Mouse (Mus musculus): ENCODE measurements around the gene Zp1. TPM values are rescaled to one million over a fixed set of nuclear protein-coding genes. Genes with fewer than 3 reads are reported as not detected.
A peak's percentile ranks its signal among the peaks of the same experiment; 100 is the strongest.

Gene Zp1
- polyA plus RNA-seq, 1 experiment from 2014 or later, result not detected

DNA sequence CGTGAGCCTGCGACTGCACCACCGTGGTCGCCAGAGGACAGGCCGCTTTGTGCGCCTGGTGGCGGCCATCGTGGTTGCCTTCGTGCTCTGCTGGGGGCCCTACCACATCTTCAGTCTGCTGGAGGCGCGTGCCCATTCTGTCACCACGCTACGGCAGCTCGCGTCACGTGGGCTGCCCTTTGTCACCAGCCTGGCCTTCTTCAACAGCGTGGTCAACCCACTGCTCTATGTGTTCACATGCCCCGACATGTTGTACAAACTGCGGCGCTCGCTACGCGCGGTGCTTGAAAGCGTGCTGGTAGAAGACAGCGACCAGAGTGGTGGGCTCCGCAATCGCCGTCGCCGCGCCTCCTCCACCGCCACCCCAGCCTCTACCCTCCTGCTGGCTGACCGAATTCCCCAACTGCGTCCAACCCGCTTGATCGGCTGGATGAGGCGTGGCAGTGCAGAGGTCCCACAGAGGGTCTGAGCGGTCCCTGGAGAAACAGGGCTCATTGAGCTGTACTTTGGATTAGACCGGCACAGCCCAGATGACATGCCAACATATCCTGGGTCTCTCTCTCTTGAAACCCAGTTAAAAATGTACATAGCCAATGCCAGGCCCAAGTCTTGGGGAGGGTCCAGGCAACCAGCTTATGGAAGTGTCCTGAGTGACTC, 20.5 kb upstream of the Zp1 start:
- Histone ChIP-seq H3K27me3 (ENCODE audit: poor library complexity, severe bottlenecking) (peaks cover 26% of the 10 kb centered on the region), H3K27ac (peak overlapping the region; percentile 92), H3K4me1 (peaks cover 18% of the 10 kb centered on the region), H3K36me3 (replicated peaks) (peaks cover 47% of the 10 kb centered on the region), H3K4me3 (peak overlapping the region; percentile 57), H3K9me3 (no peaks in the 10 kb centered on the region; the same call in 1 of the 2 replicates)
- WGBS, result 2% methylated on average over 40 of the region's 40 CpGs
- peak; percentile 71 for DNase-seq (ENCODE audit: extremely low spot score, low spot score)

- WGBS, result 17% methylated on average over 37 of the region's 37 CpGs
- H3K27me3 ChIP-seq (ENCODE audit: poor library complexity, severe bottlenecking), result peaks cover 26% of the 10 kb centered on the region
- H3K27ac ChIP-seq, result peak overlapping the region; percentile 92
- no peaks in the 10 kb centered on the region; the same call in 1 of the 2 replicates for H3K9me3 ChIP-seq
- peak; percentile 87 for DNase-seq (ENCODE audit: extremely low spot score, low spot score)
- H3K4me3 ChIP-seq, result peak overlapping the region; percentile 57
- H3K36me3 ChIP-seq (replicated peaks), result peaks cover 40% of the 10 kb centered on the region
- H3K4me1 ChIP-seq, result peaks cover 21% of the 10 kb centered on the region
Measured at GRCm38 (mm10) chr19:10940097-10940800, 19.8 kb upstream of the Zp1 start.

DNA sequence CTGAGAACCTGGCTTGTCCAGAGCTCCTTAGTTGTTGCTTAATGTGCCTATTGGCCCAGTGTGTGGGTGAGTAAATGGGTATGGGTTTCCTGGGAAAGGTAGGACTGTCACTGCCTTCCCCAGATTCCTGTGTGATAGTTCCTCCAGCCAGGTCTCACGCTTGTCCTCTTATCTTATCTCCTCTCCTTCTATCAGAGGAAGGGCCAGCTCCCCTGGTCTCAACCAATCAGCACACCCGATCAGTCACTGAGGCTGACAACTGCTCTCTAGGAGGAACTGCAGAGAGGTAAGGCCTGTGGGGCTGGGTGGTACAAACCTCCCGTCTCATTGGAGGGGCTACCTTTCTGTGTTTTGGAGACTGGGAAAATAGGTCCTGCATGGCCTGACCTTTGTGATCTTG, 18.3 kb upstream of the Zp1 start:
- Histone ChIP-seq H3K4me3 (no peak overlapping the region), H3K27me3 (ENCODE audit: poor library complexity, severe bottlenecking) (peaks cover 26% of the 10 kb centered on the region), H3K9me3 (no peaks in the 10 kb centered on the region; the same call in 1 of the 2 replicates), H3K27ac (no peak overlapping the region), H3K4me1 (peaks cover 30% of the 10 kb centered on the region), H3K36me3 (replicated peaks) (peaks cover 26% of the 10 kb centered on the region)
- DNase-seq (ENCODE audit: extremely low spot score, low spot score), result no peak
- WGBS, result 66% methylated on average over 3 of the region's 3 CpGs

- DNase-seq (ENCODE audit: extremely low spot score, low spot score), result no peak
- WGBS, result 60% methylated on average over 5 of the region's 5 CpGs
- Histone ChIP-seq H3K9me3 (no peaks in the 10 kb centered on the region; the same call in 1 of the 2 replicates), H3K4me1 (peaks cover 30% of the 10 kb centered on the region), H3K27me3 (ENCODE audit: poor library complexity, severe bottlenecking) (peaks cover 26% of the 10 kb centered on the region), H3K27ac (no peak within 1 kb of the TSS), H3K36me3 (replicated peaks) (peaks cover 9% of the 10 kb centered on the region), H3K4me3 (no peak within 1 kb of the TSS)
Measured at GRCm38 (mm10) chr19:10937110-10937563, 16.7 kb upstream of the Zp1 start, which contains the start of gene Ptgdr2. TSS of gene Ptgdr2 (plus strand) at chr19:10937160.

DNA sequence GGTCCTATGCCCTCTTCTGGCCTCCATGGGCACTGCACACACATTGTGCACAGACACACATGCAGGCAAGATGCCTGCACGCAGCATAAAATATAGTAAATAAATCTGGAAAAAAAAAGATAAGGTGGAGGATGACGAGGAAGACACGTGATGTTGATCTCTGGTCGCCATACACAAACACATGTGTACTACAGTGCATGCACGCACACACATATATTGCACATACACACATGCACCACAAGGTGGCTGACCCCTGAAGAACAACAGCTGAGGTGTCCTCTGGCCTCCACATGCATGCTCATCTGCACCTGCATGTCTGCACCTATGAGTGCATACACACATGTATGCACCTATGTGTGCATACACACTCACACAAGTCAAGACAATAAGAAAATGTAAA, 15.6 kb upstream of the Zp1 start:
- H3K4me3 ChIP-seq, result no peak overlapping the region
- no peaks in the 10 kb centered on the region for H3K36me3 ChIP-seq (replicated peaks)
- DNase-seq (ENCODE audit: extremely low spot score, low spot score), result no peak
- 91% methylated on average over 5 of the region's 5 CpGs for WGBS
- peaks cover 22% of the 10 kb centered on the region; the same call in 1 of the 2 replicates for H3K27me3 ChIP-seq (ENCODE audit: poor library complexity, severe bottlenecking)
- no peak overlapping the region for H3K27ac ChIP-seq
- H3K4me1 ChIP-seq, result peaks cover 25% of the 10 kb centered on the region
- no peaks in the 10 kb centered on the region; the same call in 1 of the 2 replicates for H3K9me3 ChIP-seq

- H3K4me1 ChIP-seq, result peaks cover 15% of the 10 kb centered on the region
- no peak overlapping the region for H3K27ac ChIP-seq
- WGBS, result 28% methylated on average over 5 of the region's 5 CpGs
Measured at GRCm38 (mm10) chr19:10935029-10935428, 14.6 kb upstream of the Zp1 start.

DNA sequence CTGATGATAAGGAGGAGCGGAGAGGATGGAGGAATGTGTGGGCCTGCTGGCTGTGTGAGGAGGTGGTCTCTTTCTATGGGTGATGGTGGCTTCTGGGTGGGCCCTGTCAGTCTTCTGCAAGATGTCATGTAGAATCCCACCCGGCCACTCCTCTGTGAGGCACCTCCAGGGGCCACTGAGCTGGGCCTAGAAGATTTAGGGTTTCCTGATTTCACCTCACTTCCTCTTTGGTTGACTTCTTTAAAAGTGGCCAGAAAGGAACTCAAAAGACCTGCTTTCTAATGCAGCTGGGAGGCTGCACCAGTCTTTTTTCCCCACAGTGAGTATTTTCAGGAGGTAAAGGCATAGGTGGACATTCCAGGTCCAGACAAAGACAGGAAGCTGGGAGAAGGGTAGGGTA, 10.2 kb upstream of the Zp1 start:
- DNase-seq (ENCODE audit: extremely low spot score, low spot score), result no peak
- no peak overlapping the region for H3K27ac ChIP-seq
- no peak overlapping the region for H3K4me3 ChIP-seq
- WGBS, result 84% methylated on average over 2 of the region's 2 CpGs
- H3K27me3 ChIP-seq (ENCODE audit: poor library complexity, severe bottlenecking), result no peaks in the 10 kb centered on the region
- no peaks in the 10 kb centered on the region for H3K9me3 ChIP-seq
- H3K36me3 ChIP-seq (replicated peaks), result no peaks in the 10 kb centered on the region
- peaks cover 28% of the 10 kb centered on the region for H3K4me1 ChIP-seq

More at GRCm38 (mm10) chr19:10935029-10935428, 14.6 kb upstream of the Zp1 start:
- no peak for DNase-seq (ENCODE audit: extremely low spot score, low spot score)
- Histone ChIP-seq H3K4me3 (no peak overlapping the region), H3K36me3 (replicated peaks) (no peaks in the 10 kb centered on the region), H3K9me3 (no peaks in the 10 kb centered on the region; the same call in 1 of the 2 replicates), H3K27me3 (ENCODE audit: poor library complexity, severe bottlenecking) (peaks cover 22% of the 10 kb centered on the region; the same call in 1 of the 2 replicates)

DNA sequence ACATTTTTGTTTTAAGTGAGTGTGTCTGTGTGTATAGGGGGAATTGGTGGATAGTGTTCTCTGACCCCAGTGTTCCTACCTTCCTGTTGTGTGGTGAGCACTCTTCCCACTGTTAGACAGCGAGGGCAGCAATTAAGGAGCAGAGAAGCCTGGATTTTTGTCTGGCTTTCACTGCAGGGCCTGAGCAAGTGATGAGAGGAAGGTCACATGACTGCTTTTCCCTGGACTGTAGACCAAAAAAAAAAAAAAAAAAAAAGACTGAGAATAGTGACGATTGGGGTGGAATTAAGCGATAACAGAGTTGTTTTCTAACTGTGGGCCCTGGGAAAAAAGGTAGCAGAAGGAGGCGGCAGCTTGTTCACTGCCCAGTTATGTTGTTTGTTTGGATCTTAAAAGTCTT, 6.2 kb upstream of the Zp1 start:
- Histone ChIP-seq H3K36me3 (replicated peaks) (no peaks in the 10 kb centered on the region), H3K4me1 (peaks cover 23% of the 10 kb centered on the region), H3K27me3 (ENCODE audit: poor library complexity, severe bottlenecking) (no peaks in the 10 kb centered on the region), H3K4me3 (no peak overlapping the region), H3K27ac (peak overlapping the region; percentile 81), H3K9me3 (no peaks in the 10 kb centered on the region)
- WGBS, result 51% methylated on average over 4 of the region's 4 CpGs
- no peak for DNase-seq (ENCODE audit: extremely low spot score, low spot score)

GRCm38 (mm10) chr19:10926123-10926621, 5.7 kb upstream of the Zp1 start:
- H3K27ac ChIP-seq, result peak overlapping the region; percentile 81
- no peak for DNase-seq (ENCODE audit: extremely low spot score, low spot score)
- H3K27me3 ChIP-seq (ENCODE audit: poor library complexity, severe bottlenecking), result no peaks in the 10 kb centered on the region
- peaks cover 23% of the 10 kb centered on the region for H3K4me1 ChIP-seq
- no peaks in the 10 kb centered on the region for H3K9me3 ChIP-seq
- no peaks in the 10 kb centered on the region for H3K36me3 ChIP-seq (replicated peaks)
- WGBS, result 31% methylated on average over 6 of the region's 6 CpGs
- no peak overlapping the region for H3K4me3 ChIP-seq

GRCm38 (mm10) chr19:10924220-10924619, 3.8 kb upstream of the Zp1 start:
- H3K4me3 ChIP-seq, result no peak overlapping the region
- peaks cover 23% of the 10 kb centered on the region for H3K4me1 ChIP-seq
- H3K36me3 ChIP-seq (replicated peaks), result no peaks in the 10 kb centered on the region
- H3K27ac ChIP-seq, result no peak overlapping the region
- H3K9me3 ChIP-seq, result no peaks in the 10 kb centered on the region
- DNase-seq (ENCODE audit: extremely low spot score, low spot score), result no peak
- no peaks in the 10 kb centered on the region for H3K27me3 ChIP-seq (ENCODE audit: poor library complexity, severe bottlenecking)
- 70% methylated on average over 4 of the region's 4 CpGs for WGBS

- 78% methylated on average over 3 of the region's 3 CpGs for WGBS
- H3K36me3 ChIP-seq (replicated peaks), result no peaks in the 10 kb centered on the region
- no peaks in the 10 kb centered on the region for H3K27me3 ChIP-seq (ENCODE audit: poor library complexity, severe bottlenecking)
- no peaks in the 10 kb centered on the region for H3K9me3 ChIP-seq
- no peak for DNase-seq (ENCODE audit: extremely low spot score, low spot score)
- H3K4me3 ChIP-seq, result no peak overlapping the region
- peaks cover 12% of the 10 kb centered on the region for H3K4me1 ChIP-seq
- no peak overlapping the region for H3K27ac ChIP-seq
Measured at GRCm38 (mm10) chr19:10921058-10921457, 626 bp upstream of the Zp1 start.

GRCm38 (mm10) chr19:10918321-10918991, 2.0 kb downstream of the Zp1 start:
- 92% methylated on average over 10 of the region's 10 CpGs for WGBS
- H3K9me3 ChIP-seq, result no peaks in the 10 kb centered on the region
- DNase-seq (ENCODE audit: extremely low spot score, low spot score), result no peak

More at GRCm38 (mm10) chr19:10918321-10918991, 2.0 kb downstream of the Zp1 start:
- H3K4me3 ChIP-seq, result no peak overlapping the region
- H3K36me3 ChIP-seq (replicated peaks), result no peaks in the 10 kb centered on the region
- no peak overlapping the region for H3K27ac ChIP-seq
- H3K4me1 ChIP-seq, result no peaks in the 10 kb centered on the region
- H3K27me3 ChIP-seq (ENCODE audit: poor library complexity, severe bottlenecking), result no peaks in the 10 kb centered on the region
